Mouse (Mus musculus) bone marrow, adult 2 months (tissue): ENCODE measurements around the gene Vkorc1.

Source experiments
- CTCF ChIP-seq: fragments of 200-500 bp; IDR thresholded peaks from 2 replicates; pipeline ENCODE4 v1.5.1; 2011; ENCODE audit warnings: low read length, control low read depth; ENCODE audit not compliant: control insufficient read depth, insufficient read depth
- POLR2A ChIP-seq: fragments of 200-500 bp; IDR thresholded peaks from 2 replicates; pipeline ENCODE4 v1.6.1; 2011; ENCODE audit warnings: low read depth, mild to moderate bottlenecking, control low read depth, low read length, borderline replicate concordance; ENCODE audit not compliant: control insufficient read depth

- no peak for TF ChIP-seq CTCF
- no peak for TF ChIP-seq POLR2A
Measured at GRCm38 (mm10) chr7:127890798-127891197, 4.6 kb downstream of the Vkorc1 start, which contains the start of gene Prss53.
